Mouse (Mus musculus) liver, embryonic 13.5 days (tissue): ENCODE measurements around the gene Cep131. TPM values are rescaled to one million over a fixed set of nuclear protein-coding genes. Genes with fewer than 3 reads are reported as not detected.

ENCODE experiments used
- ATAC-seq: fragments of 200-750 bp; cut with Nextera tagmentation; 2 replicates; pipeline ENCODE4 v1.8.0; 2017; ENCODE audit warnings: low read depth, mild to moderate bottlenecking, moderate number of reproducible peaks, moderate library complexity
- DNase-seq: peaks from one replicate; pipeline ENCODE4 v3.0.0; 2022
- H3K27ac ChIP-seq: fragments of 300-500 bp; sonication (generic); 2 replicates; pipeline ENCODE4 v1.5.1; 2015; ENCODE audit warnings: moderate library complexity, mild to moderate bottlenecking, inconsistent platforms
- H3K27me3 ChIP-seq: fragments of 300-500 bp; sonication (generic); 2 replicates; pipeline ENCODE4 v1.6.1; 2015; ENCODE audit warnings: mild to moderate bottlenecking, inconsistent platforms
- H3K36me3 ChIP-seq: fragments of 300-500 bp; sonication (generic); 2 replicates; pipeline ENCODE4 v1.6.1; 2015; ENCODE audit warnings: mild to moderate bottlenecking, inconsistent platforms
- H3K4me1 ChIP-seq: fragments of 300-500 bp; sonication (generic); replicated peaks from 2 replicates; pipeline ENCODE4 v1.6.1; 2015; ENCODE audit warnings: inconsistent platforms
- H3K4me2 ChIP-seq: fragments of 300-500 bp; sonication (generic); 2 replicates; pipeline ENCODE4 v1.6.1; 2015; ENCODE audit warnings: inconsistent platforms, mild to moderate bottlenecking, moderate library complexity
- H3K4me3 ChIP-seq: fragments of 300-500 bp; sonication (generic); replicated peaks from 2 replicates; pipeline ENCODE4 v1.5.1; 2015; ENCODE audit warnings: mild to moderate bottlenecking, inconsistent platforms
- H3K9ac ChIP-seq: fragments of 300-500 bp; sonication (generic); 2 replicates; pipeline ENCODE4 v1.6.1; 2015; ENCODE audit warnings: mild to moderate bottlenecking, inconsistent platforms
- H3K9me3 ChIP-seq: fragments of 300-500 bp; sonication (generic); replicated peaks from 2 replicates; pipeline ENCODE4 v1.6.1; 2016; ENCODE audit warnings: inconsistent platforms
- WGBS: fragments of 180-500 bp; shearing (Covaris S2); methylation state at CpG from one replicate; pipeline ENCODE4 v1.1.7; 2015; ENCODE audit not compliant: insufficient replicate concordance; 5-methylcytosine and 5-hydroxymethylcytosine counted together
- polyA plus RNA-seq: library from polyadenylated mRNA; unstranded; fragments of >200 nt; fragmentation: Nextera tagmentation; extraction: Ambion mirVana; gene quantifications from 2 replicates; pipeline ENCODE4 v1.2.1, GENCODE M21; 2015

Gene Cep131
- polyA plus RNA-seq, 1 experiment from 2014 or later = 4.8 TPM

DNA sequence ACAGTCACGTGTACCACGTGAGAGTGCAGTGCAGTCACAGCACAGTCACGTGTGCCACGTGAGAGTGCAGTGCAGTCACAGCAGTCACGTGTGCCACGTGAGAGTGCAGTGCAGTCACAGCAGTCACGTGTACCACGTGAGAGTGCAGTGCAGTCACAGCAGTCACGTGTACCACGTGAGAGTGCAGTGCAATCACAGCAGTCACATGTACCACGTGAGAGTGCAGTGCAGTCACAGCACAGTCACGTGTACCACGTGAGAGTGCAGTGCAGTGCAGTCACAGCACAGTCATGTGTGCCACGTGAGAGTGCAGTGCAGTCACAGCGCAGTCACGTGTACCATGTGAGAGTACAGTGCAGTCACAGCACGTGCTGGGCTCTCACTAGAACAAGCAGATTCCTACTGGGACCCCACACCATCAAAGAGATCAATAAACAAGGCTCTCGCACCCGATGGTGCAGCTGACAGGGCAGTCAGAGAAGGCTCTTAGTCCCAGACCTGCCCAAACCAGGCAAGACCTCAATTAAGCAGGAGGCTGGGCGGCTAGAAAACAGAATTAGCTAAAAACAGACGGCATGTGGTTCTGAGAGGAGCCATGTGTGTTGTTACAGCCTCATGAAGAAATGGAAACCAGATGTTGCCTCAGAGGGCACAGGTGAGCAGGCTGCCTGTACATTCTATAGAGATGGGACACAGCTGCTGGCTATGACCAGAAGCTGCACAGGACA lies 28.0 kb upstream of the Cep131 start:
- Histone ChIP-seq H3K27ac (no peak overlapping the region), H3K4me3 (no peak overlapping the region), H3K36me3 (peaks cover 95% of the 10 kb centered on the region), H3K4me2 (no peak overlapping the region), H3K4me1 (peaks cover 5% of the 10 kb centered on the region; the same call in 1 of the 2 replicates), H3K9ac (no peak overlapping the region), H3K27me3 (no peaks in the 10 kb centered on the region), H3K9me3 (no peaks in the 10 kb centered on the region)
- DNase-seq (no peak), ATAC-seq (no peak)
- whole genome bisulfite sequencing = 90% methylated on average over 21 of the region's 21 CpGs

DNA sequence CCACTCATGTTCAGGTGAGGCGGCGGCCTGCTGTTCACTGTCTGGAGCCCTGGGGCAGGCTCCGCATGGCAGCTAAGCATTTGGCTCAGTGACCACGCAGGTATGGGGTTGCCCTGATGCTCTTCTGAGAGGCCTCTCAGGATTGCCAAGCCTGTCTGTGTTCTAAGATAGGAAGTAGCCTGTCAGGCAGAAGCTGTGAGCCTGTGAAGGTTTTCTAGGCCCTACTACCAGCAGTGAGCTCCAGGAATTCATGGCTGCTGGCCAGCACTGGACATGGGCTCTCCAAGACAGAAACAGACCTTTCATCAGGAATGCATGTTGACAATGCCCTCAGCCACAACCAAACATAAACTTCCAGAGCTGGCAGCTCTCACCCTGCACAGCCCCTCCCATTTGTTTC lies 25.5 kb upstream of the Cep131 start:
- Histone ChIP-seq H3K4me3 (no peak overlapping the region), H3K9ac (no peak overlapping the region), H3K27me3 (no peaks in the 10 kb centered on the region), H3K4me2 (no peak overlapping the region), H3K9me3 (no peaks in the 10 kb centered on the region), H3K27ac (no peak overlapping the region), H3K4me1 (no peaks in the 10 kb centered on the region), H3K36me3 (peaks cover 94% of the 10 kb centered on the region)
- DNase-seq (no peak), ATAC-seq (no peak)
- WGBS = 88% methylated on average over 4 of the region's 4 CpGs

DNA sequence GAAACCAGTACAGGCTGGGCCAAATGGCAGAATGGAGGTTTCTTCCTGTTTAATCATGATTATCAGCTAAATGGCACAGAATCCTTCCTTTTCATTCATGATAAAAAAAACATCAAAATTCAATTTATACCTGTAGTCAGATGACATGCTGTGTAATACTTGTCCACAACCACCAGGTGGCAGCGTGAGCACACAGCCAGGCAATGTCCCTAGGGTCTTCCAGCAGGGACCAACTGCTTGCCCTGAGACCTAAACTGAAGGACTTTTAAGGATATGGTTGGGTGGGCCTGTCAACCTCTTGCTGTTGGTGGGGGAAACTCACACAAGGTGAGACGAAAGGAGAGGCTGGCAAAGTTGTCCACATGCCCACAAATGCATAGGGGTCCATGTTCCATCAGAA lies 24.4 kb upstream of the Cep131 start:
- Histone ChIP-seq H3K9me3 (no peaks in the 10 kb centered on the region), H3K4me3 (no peak overlapping the region), H3K4me1 (no peaks in the 10 kb centered on the region), H3K36me3 (peaks cover 90% of the 10 kb centered on the region), H3K4me2 (no peak overlapping the region), H3K27ac (no peak overlapping the region), H3K27me3 (no peaks in the 10 kb centered on the region), H3K9ac (no peak overlapping the region)
- ATAC-seq (no peak), DNase-seq (no peak)
- 22% methylated on average over 2 of the region's 2 CpGs for WGBS

DNA sequence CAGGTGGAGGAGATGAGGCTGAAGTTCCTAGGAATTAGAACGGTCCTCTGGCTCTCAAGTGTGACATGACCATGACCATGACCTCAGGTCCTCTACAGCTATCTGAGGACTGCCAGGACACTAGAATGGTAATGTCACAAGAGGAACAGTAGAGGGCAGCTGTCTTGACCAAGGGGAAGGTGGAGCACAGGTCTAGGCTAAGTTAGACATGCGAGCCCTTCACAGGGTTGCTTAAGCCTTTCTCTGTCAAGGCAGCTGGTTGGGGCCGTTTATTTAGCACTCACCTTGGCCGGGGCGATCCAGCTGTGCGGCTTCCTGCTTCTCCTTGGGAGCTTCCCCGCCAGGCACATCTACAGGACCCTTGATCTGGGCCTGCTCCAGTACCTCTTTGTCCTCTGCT lies 23.9 kb upstream of the Cep131 start:
- Histone ChIP-seq H3K27ac (0 out of 2 replicates have a peak overlapping the region, but pooled peaks have one; percentile 34), H3K36me3 (peaks cover 90% of the 10 kb centered on the region), H3K4me1 (no peaks in the 10 kb centered on the region), H3K9me3 (no peaks in the 10 kb centered on the region), H3K9ac (no peak overlapping the region), H3K27me3 (no peaks in the 10 kb centered on the region), H3K4me2 (no peak overlapping the region), H3K4me3 (no peak overlapping the region)
- WGBS = 73% methylated on average over 7 of the region's 7 CpGs
- no peak for DNase-seq
- ATAC-seq = 0 out of 2 replicates have a peak, but pooled peaks have one; percentile 9

DNA sequence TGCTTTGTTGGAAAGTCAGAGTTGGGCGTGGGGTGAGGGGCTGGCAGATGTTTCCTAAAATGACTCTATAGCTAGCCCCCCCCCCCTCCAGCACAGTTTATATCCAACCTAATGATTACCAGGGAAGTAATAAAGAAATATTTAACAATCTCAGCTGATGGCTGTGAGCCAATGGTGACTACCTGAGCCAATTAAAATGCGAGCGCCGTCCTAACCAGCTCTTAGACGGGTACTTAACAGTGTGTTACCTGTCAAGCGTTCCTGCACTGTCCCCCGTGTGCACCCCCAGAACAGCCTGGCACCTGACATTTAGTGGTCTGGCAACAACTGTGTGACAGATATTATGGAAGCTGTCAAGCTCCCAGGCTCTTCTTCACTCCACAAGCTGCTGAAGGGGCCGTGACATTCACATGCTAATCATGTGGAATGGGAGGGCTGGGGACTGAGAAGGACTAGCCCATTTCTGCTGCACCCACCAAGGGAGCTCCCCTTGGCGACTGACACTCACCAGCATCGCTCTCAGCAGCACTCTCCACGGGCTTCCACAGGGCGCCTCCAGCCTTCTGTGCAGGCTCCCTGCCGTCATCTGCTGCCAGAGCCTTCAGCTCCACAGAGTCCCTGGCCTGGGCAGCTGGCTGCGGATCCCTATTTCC lies 23.1 kb upstream of the Cep131 start:
- H3K4me3 ChIP-seq = no peak overlapping the region
- DNase-seq = no peak
- no peak for ATAC-seq
- H3K9me3 ChIP-seq = no peaks in the 10 kb centered on the region
- WGBS = 86% methylated on average over 14 of the region's 14 CpGs
- H3K27ac ChIP-seq = no peak overlapping the region
- H3K4me1 ChIP-seq = no peaks in the 10 kb centered on the region
- peaks cover 90% of the 10 kb centered on the region for H3K36me3 ChIP-seq
- no peak overlapping the region for H3K9ac ChIP-seq
- no peaks in the 10 kb centered on the region for H3K27me3 ChIP-seq
- no peak overlapping the region for H3K4me2 ChIP-seq

DNA sequence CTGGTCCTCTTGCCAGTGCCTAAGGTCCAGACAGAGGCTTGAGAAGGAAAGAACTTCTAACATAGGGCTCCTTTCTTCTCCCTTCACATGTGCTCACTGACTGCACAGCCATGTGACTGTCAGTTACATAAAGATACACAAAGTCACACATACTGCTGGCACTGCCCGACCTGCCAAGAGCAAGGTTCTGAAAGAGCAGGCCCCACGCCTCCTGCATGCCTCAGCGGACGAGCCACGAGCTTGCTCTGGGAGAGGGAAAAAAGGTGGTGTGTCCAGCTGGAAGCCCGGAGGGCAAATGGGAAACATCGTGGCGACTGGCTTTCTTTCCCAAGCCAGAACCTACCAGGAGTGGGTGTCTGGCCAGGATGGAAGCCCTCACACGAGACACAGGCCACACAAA lies 21.2 kb upstream of the Cep131 start:
- DNase-seq = no peak
- no peak overlapping the region for H3K9ac ChIP-seq
- ATAC-seq = no peak
- H3K4me2 ChIP-seq = no peak overlapping the region
- no peaks in the 10 kb centered on the region for H3K9me3 ChIP-seq
- H3K27ac ChIP-seq = no peak overlapping the region
- peaks cover 8% of the 10 kb centered on the region for H3K4me1 ChIP-seq
- no peaks in the 10 kb centered on the region for H3K27me3 ChIP-seq
- H3K36me3 ChIP-seq = peaks cover 80% of the 10 kb centered on the region
- no peak overlapping the region for H3K4me3 ChIP-seq
- 79% methylated on average over 9 of the region's 9 CpGs for WGBS

DNA sequence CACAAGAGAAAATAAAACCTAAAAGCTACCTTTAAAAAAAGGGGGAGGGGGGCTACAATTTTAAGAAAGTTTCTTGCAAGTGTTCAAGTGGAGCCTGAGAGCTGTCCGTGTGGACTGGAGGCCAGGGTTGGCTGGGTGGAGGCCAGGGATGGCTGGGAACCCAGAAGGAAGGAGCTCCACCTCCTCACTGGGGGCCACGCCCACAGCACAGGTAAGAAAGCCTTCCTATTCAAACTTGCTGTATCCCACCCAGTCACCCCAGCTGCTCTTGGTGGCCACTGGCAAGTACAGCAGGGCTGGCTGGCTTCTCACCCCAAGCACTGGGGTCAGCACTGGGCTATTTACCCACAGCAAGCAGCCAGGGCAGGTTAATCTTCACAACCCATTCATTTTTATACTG lies 20.4 kb upstream of the Cep131 start:
- Histone ChIP-seq H3K9me3 (no peaks in the 10 kb centered on the region), H3K4me3 (no peak overlapping the region), H3K9ac (no peak overlapping the region), H3K4me2 (no peak overlapping the region), H3K4me1 (peaks cover 8% of the 10 kb centered on the region), H3K27ac (no peak overlapping the region), H3K27me3 (no peaks in the 10 kb centered on the region), H3K36me3 (peaks cover 72% of the 10 kb centered on the region)
- WGBS = 72% methylated on average over 2 of the region's 2 CpGs
- ATAC-seq (no peak), DNase-seq (no peak)

DNA sequence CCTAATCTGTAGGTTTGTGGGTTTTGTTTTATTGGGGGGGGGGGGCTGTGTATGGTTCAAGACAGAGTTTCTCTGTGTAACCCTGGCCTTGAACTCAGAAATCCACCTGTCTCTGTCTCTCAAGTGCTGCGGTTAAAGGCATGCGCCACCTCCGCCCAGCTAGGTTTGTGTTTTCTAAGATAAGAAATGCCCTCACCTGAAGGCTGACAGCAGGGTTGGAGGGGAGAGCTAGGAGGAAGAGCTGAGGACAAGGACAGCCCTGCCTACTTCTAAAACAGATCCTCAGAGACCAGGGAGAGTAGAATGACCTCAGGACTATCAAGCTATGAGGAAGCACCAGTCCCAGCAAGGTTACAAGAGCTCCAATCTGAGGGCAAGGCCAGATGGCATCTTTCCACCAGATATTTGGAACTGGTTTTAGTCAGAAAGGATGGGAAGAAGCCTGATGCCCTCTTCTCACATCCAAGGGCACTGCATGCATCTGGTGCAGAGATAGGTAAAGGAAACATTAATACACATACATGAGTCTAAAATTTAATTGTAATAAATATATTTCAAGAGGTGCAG lies 16.9 kb upstream of the Cep131 start:
- Histone ChIP-seq H3K36me3 (peaks cover 50% of the 10 kb centered on the region), H3K4me3 (no peak overlapping the region)

DNA sequence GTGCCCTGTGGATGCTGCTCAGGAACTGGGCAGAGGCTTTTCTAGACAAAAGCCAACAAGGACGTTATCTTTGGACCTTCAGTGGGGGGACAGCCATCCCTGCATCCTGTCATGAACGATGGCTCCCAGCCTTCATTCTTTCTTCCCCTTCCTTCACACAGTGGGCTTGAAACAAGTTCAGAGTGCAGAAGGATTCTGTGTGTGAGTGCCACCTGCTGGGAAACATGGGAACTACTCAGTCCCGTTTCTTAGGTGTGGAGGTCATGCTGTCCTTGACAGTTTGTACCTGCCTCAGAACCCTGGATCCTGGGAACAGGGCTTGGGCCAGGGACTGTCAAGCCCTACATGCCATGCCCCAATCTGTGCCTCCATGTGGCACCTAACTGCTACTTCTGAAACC lies 14.4 kb upstream of the Cep131 start:
- Histone ChIP-seq H3K4me2 (no peak overlapping the region), H3K27me3 (no peaks in the 10 kb centered on the region), H3K36me3 (peaks cover 39% of the 10 kb centered on the region), H3K4me3 (no peak overlapping the region), H3K9ac (no peak overlapping the region), H3K27ac (no peak overlapping the region), H3K9me3 (no peaks in the 10 kb centered on the region), H3K4me1 (peaks cover 40% of the 10 kb centered on the region)
- DNase-seq (peak; percentile 58), ATAC-seq (no peak)
- 3% methylated on average over 3 of the region's 3 CpGs for WGBS

More for the DNA sequence above, 16.9 kb upstream of the Cep131 start:
- no peak for ATAC-seq
- no peak for DNase-seq
- Histone ChIP-seq H3K4me2 (no peak overlapping the region), H3K9ac (no peak overlapping the region), H3K4me1 (peaks cover 23% of the 10 kb centered on the region), H3K27ac (0 out of 2 replicates have a peak overlapping the region, but pooled peaks have one; percentile 11), H3K27me3 (no peaks in the 10 kb centered on the region), H3K9me3 (no peaks in the 10 kb centered on the region)
- WGBS = 41% methylated on average over 3 of the region's 3 CpGs

DNA sequence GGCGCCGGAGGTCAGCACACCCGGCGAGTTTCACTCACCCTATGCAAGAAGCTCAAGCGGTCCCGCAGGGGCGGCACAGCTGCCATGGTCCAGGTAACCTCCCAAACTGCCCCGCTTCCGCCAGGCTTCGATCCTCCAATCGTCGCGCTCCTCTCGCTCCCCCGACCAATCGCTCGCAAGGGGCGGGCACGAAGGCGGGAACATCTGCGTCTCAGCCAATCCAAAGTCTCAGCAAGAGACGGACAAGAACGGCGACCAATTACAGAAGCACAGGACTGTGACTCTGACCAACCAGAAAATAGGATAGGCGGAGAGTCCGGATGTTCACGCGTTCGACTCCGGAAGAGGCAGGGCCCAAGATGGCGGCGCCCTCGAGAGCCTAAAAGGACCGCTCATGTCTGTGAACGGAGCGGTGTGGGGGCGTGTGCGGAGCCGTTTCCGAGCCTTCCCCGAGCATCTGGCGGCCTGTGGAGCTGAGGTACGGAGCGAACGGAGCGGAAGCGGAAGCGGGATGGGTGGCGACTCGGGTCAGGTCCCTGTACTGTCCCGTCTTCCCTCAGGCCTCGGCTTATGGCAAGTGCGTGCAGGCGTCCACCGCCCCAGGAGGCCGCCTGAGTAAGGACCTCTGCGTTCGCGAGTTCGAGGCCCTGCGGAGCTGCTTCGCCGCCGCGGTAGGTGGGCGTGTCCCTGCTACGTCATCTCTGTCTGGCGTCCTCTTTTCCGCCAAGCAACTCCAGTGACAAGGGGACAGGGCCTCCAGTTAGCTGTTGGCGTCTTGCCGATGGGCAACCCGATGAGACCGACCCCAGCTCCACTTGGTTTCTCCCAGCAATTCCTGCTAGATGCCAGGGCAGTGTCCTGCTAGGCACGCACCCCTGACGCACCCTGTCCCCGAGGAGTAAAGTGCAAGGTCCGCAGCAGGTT lies 12.2 kb upstream of the Cep131 start, which contains the start of the genes Tepsin and Ndufaf8:
Tepsin (minus strand) TSS at position 144 of the 924 bp plus-strand sequence.
Ndufaf8 (plus strand) TSS at position 341 of the 924 bp plus-strand sequence.
- under 1% methylated on average over 77 of the region's 77 CpGs for WGBS
- peak; percentile 99 for DNase-seq
- Histone ChIP-seq H3K4me1 (peaks cover 39% of the 10 kb centered on the region), H3K4me2 (peak within 1 kb of the TSS; percentile 95), H3K9me3 (no peaks in the 10 kb centered on the region), H3K27ac (peak within 1 kb of the TSS; percentile 84), H3K9ac (peak within 1 kb of the TSS; percentile 88), H3K4me3 (peak within 1 kb of the TSS; percentile 83), H3K36me3 (peaks cover 38% of the 10 kb centered on the region), H3K27me3 (no peaks in the 10 kb centered on the region)
- ATAC-seq = peak; percentile 96
